Mouse (Mus musculus) heart, embryonic 14.5 days (tissue): ENCODE measurements around the gene Mars2. TPM values are rescaled to one million over a fixed set of nuclear protein-coding genes. Genes with fewer than 3 reads are reported as not detected.

Experiments used
- ATAC-seq: fragments of 200-750 bp; cut with Nextera tagmentation; 2 replicates; pipeline ENCODE4 v1.8.0; 2017; ENCODE audit warnings: low read depth, moderate TSS enrichment; ENCODE audit not compliant: insufficient number of reproducible peaks, insufficient read depth, low FRiP score
- H3K27ac ChIP-seq, 2 experiments: fragments of 200-500 bp in 1 of 2; fragments of 300-500 bp in 1 of 2; sonication (generic) in 1 of 2; replicated peaks in 1 of 2; 2 replicates each; pipeline ENCODE4 v1.5.1; 2012 to 2014; ENCODE audit warnings: low read depth in 2 of 2, low read length in 2 of 2, control low read depth in 1 of 2, mild to moderate bottlenecking in 1 of 2, mixed read lengths in 1 of 2; ENCODE audit not compliant: control insufficient read depth in 1 of 2, insufficient read depth in 1 of 2
- H3K27me3 ChIP-seq: fragments of 300-500 bp; sonication (generic); 2 replicates; pipeline ENCODE4 v1.6.1; 2014; ENCODE audit warnings: mild to moderate bottlenecking, low read length, control low read depth; ENCODE audit not compliant: control insufficient read depth, insufficient read depth
- H3K36me3 ChIP-seq: fragments of 300-500 bp; sonication (generic); 2 replicates; pipeline ENCODE4 v1.6.1; 2014; ENCODE audit warnings: mild to moderate bottlenecking, control low read depth, low read length, mixed read lengths; ENCODE audit not compliant: control insufficient read depth, insufficient read depth
- H3K4me1 ChIP-seq, 2 experiments: fragments of 200-500 bp in 1 of 2; fragments of 300-500 bp in 1 of 2; sonication (generic) in 1 of 2; 2 replicates each; pipeline ENCODE4 v1.6.1; 2012 to 2014; ENCODE audit warnings: low read length in 2 of 2, control low read depth in 1 of 2, mixed read lengths in 1 of 2; ENCODE audit not compliant: control insufficient read depth in 2 of 2, insufficient read depth in 2 of 2
- H3K4me2 ChIP-seq: fragments of 300-500 bp; sonication (generic); 2 replicates; pipeline ENCODE4 v1.6.1; 2014; ENCODE audit warnings: mild to moderate bottlenecking, low read length
- H3K4me3 ChIP-seq, 2 experiments: fragments of 200-500 bp in 1 of 2; fragments of 300-500 bp in 1 of 2; sonication (generic) in 1 of 2; 2 replicates each; pipeline ENCODE4 v1.5.1; 2012 to 2014; ENCODE audit warnings: low read length in 2 of 2, mild to moderate bottlenecking in 2 of 2, control low read depth in 1 of 2, low read depth in 1 of 2, moderate library complexity in 1 of 2; ENCODE audit not compliant: control insufficient read depth in 1 of 2, insufficient read depth in 1 of 2
- H3K9ac ChIP-seq: fragments of 300-500 bp; sonication (generic); 2 replicates; pipeline ENCODE4 v1.6.1; 2014; ENCODE audit warnings: mild to moderate bottlenecking, low read length
- H3K9me3 ChIP-seq: fragments of 300-500 bp; sonication (generic); 2 replicates; pipeline ENCODE4 v1.6.1; 2016; ENCODE audit warnings: low read length, control low read depth; ENCODE audit not compliant: control insufficient read depth
- WGBS: fragments of 180-500 bp; shearing (Covaris S2); extraction: QIAGEN DNeasy Blood & Tissue Kit; methylation state at CpG from one replicate; pipeline ENCODE4 v1.1.7; 2014; 5-methylcytosine and 5-hydroxymethylcytosine counted together
- polyA plus RNA-seq: library from polyadenylated mRNA; unstranded; fragments of >200 nt; fragmentation: Nextera tagmentation; extraction: Ambion mirVana; gene quantifications from 2 replicates; pipeline ENCODE4 v1.2.1, GENCODE M21; 2014

Mars2 gene
- polyA plus RNA-seq, 1 experiment from 2014 or later: 3.6 TPM

DNA sequence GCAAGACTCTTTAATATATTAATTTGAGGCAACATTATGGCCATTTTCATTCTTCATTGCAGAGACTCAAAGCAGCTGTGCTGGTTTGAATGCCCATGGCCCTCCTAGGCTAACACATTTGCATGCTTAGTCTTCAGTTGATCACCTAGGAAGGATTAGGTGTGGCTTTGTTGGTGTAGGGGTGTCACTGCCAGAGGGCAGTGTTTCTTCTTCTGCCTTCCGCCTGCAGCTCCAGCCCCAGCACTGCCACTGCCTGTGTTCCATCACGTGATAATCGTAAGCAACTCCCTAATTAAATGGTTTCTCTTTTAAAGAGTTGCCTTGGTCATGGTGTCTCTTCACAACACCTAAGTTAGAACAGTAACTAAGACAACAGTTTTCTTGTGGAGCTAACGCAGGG is 24.2 kb upstream of the Mars2 start:
- Histone ChIP-seq H3K27ac (no peak overlapping the region), H3K4me1 (peaks cover 10 to 32% of the 10 kb centered on the region in 2 experiments), H3K4me2 (no peak overlapping the region), H3K27me3 (no peaks in the 10 kb centered on the region), H3K4me3 (no peak overlapping the region), H3K36me3 (no peaks in the 10 kb centered on the region), H3K9ac (no peak overlapping the region), H3K9me3 (no peaks in the 10 kb centered on the region)
- ATAC-seq: no peak
- 75% methylated on average over 4 of the region's 4 CpGs for WGBS

- Histone ChIP-seq H3K9me3 (no peaks in the 10 kb centered on the region), H3K27ac (no peak overlapping the region), H3K36me3 (no peaks in the 10 kb centered on the region), H3K4me3 (no peak overlapping the region), H3K9ac (no peak overlapping the region), H3K27me3 (no peaks in the 10 kb centered on the region), H3K4me2 (no peak overlapping the region), H3K4me1 (peaks cover 10 to 28% of the 10 kb centered on the region in 2 experiments)
- 58% methylated on average over 6 of the region's 6 CpGs for WGBS
- no peak for ATAC-seq
Observed at GRCm38 (mm10) chr1:55213475-55213874, 23.5 kb upstream of the Mars2 start.

GRCm38 (mm10) chr1:55213936-55214335 is 23.0 kb upstream of the Mars2 start:
- Histone ChIP-seq H3K36me3 (no peaks in the 10 kb centered on the region), H3K4me1 (peaks cover 10 to 24% of the 10 kb centered on the region in 2 experiments), H3K9me3 (no peaks in the 10 kb centered on the region), H3K4me2 (no peak overlapping the region), H3K9ac (no peak overlapping the region), H3K27me3 (no peaks in the 10 kb centered on the region), H3K4me3 (no peak overlapping the region), H3K27ac (no peak overlapping the region)
- 88% methylated on average over 6 of the region's 6 CpGs for WGBS
- ATAC-seq: no peak

DNA sequence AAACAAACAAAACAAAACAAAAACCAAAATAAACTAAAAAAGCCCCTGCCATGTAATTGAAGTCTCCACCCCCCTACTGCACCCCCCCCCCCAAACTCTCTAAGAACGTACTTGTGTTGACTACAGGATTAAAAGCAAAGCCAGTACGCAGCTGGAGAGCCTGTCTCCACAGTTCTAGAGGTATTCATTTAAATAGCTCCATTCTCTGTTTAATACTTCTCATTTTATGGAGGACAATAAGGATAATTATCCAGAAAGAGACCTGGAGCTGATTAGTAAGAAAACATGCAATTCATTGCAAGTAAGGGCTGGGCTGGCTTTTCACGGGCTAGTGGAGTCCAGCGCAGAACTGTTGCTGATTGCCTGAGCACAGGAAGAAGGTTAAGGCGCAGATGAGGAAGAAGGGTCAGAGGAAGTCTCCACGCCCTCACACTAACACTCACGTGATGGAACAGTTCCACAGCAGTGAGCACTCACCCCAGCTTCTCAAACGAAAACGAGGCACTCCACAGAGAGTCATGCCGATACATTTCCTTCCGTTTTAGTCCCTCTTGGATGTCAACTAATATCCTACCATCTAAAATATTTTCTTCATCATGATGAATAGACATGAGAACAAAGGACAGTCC is 21.7 kb upstream of the Mars2 start:
- no peaks in the 10 kb centered on the region for H3K27me3 ChIP-seq
- H3K9me3 ChIP-seq: no peaks in the 10 kb centered on the region
- H3K4me2 ChIP-seq: no peak overlapping the region
- WGBS: 65% methylated on average over 11 of the region's 11 CpGs
- no peak overlapping the region for H3K4me3 ChIP-seq
- no peak overlapping the region for H3K27ac ChIP-seq
- H3K36me3 ChIP-seq: no peaks in the 10 kb centered on the region
- H3K4me1 ChIP-seq: peaks cover 5 to 16% of the 10 kb centered on the region in 2 experiments
- ATAC-seq: no peak
- no peak overlapping the region for H3K9ac ChIP-seq

GRCm38 (mm10) chr1:55217191-55217590 is 19.8 kb upstream of the Mars2 start:
- H3K27ac ChIP-seq: peak overlapping the region in 1 of 2 experiments; percentile 37; a peak in 1 of 4 replicates
- no peak overlapping the region for H3K4me3 ChIP-seq
- no peaks in the 10 kb centered on the region for H3K27me3 ChIP-seq
- no peaks in the 10 kb centered on the region for H3K36me3 ChIP-seq
- no peak overlapping the region for H3K4me2 ChIP-seq
- H3K9me3 ChIP-seq: no peaks in the 10 kb centered on the region
- no peak for ATAC-seq
- H3K9ac ChIP-seq: no peak overlapping the region
- peaks cover 7 to 24% of the 10 kb centered on the region in 2 experiments for H3K4me1 ChIP-seq
- 37% methylated on average over 2 of the region's 2 CpGs for WGBS

DNA sequence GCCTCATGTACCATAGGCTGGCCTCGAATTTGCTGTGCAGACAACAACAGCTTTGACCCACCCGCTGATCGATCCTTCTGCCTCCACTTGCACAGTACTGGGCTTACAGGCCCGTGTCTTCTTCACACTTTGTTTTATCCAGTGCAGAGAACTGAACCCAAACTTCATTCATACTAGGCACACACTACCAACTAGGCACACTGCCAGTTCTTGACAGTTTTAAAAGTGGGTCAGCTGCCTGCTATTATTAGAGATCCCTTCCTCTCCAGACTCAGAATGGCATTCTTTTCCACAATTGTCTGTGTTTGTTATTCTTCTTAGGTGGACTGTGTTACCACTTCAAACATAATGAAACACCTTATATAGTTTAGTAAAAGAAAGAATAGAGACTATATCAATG is 15.6 kb upstream of the Mars2 start:
- Histone ChIP-seq H3K9me3 (no peaks in the 10 kb centered on the region), H3K4me2 (peak overlapping the region; percentile 35), H3K9ac (no peak overlapping the region), H3K4me3 (no peak overlapping the region), H3K36me3 (no peaks in the 10 kb centered on the region), H3K4me1 (peaks cover 9 to 27% of the 10 kb centered on the region in 2 experiments), H3K27me3 (no peaks in the 10 kb centered on the region), H3K27ac (peak overlapping the region; percentile 40 to 50; a peak in 3 of 4 replicates)
- 54% methylated on average over 4 of the region's 4 CpGs for WGBS
- ATAC-seq: peak; percentile 58; the same call in 1 of the 2 replicates

GRCm38 (mm10) chr1:55223026-55223425 is 14.0 kb upstream of the Mars2 start:
- no peaks in the 10 kb centered on the region for H3K36me3 ChIP-seq
- H3K4me2 ChIP-seq: no peak overlapping the region
- H3K27me3 ChIP-seq: no peaks in the 10 kb centered on the region
- H3K9ac ChIP-seq: no peak overlapping the region
- H3K27ac ChIP-seq: no peak overlapping the region
- H3K4me1 ChIP-seq: peaks cover 9 to 16% of the 10 kb centered on the region in 2 experiments
- H3K4me3 ChIP-seq: no peak overlapping the region
- WGBS: 88% methylated on average over 7 of the region's 7 CpGs
- ATAC-seq: no peak
- H3K9me3 ChIP-seq: no peaks in the 10 kb centered on the region

- H3K4me2 ChIP-seq: peak overlapping the region; percentile 66
- 78% methylated on average over 11 of the region's 11 CpGs for WGBS
- no peak overlapping the region for H3K27ac ChIP-seq
- no peak for ATAC-seq
- no peaks in the 10 kb centered on the region for H3K27me3 ChIP-seq
- H3K9me3 ChIP-seq: no peaks in the 10 kb centered on the region
- H3K4me1 ChIP-seq: peaks cover 9 to 16% of the 10 kb centered on the region in 2 experiments
- no peak overlapping the region for H3K4me3 ChIP-seq
- H3K36me3 ChIP-seq: no peaks in the 10 kb centered on the region
- no peak overlapping the region for H3K9ac ChIP-seq
Observed at GRCm38 (mm10) chr1:55224111-55224510, 12.9 kb upstream of the Mars2 start.
